Mouse (Mus musculus): Measurements from ENCODE around the gene Irf6.

DNA sequence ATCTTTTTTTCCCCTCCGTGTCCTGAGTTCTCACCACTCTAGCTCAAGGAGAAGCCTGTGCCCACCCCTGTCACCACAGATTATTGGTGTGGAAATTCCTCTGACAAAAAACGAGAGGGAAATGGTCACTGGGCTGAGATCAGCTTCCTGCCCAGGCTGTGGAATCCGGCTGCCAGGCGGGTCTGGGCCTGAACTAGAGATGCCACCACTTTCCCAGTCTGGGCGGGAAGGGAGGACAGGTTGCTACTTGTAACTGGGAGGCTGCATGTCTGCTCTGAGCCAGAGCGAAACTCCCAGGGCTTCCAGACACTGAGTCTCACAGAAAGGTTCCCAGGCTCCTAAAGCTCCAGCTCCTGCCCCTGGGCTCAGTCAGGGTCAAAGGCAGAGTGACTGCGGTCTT lies 11.8 kb upstream of the Irf6 start:
- TF ChIP-seq CTCF (IDR thresholded peaks at IDR 0.05; ENCODE audit: borderline replicate concordance, insufficient read depth, low read length) = no peak
- no peak for TF ChIP-seq POLR2A (IDR thresholded peaks at IDR 0.05; ENCODE audit: low read depth, low read length)

Measured in embryonic fibroblast, embryonic 13.5 days (primary cell).